Mouse (Mus musculus) MEL (cell line): ENCODE measurements around the gene Lpar3.

Experiments
- CHD1 ChIP-seq: IDR thresholded peaks from 2 replicates; pipeline ENCODE4 v1.6.1; 2012; ENCODE audit warnings: low read depth, mild to moderate bottlenecking, inconsistent platforms, low read length, improper control_type of control experiment
- CHD2 ChIP-seq: IDR thresholded peaks from 2 replicates; pipeline ENCODE4 v1.6.1; 2011; ENCODE audit warnings: low read length, improper control_type of control experiment
- CTCF ChIP-seq, 3 experiments: IDR thresholded peaks in 2 of 3; conservative IDR thresholded peaks in 1 of 3; 2 replicates each; pipeline ENCODE4 v1.5.1; 2011 to 2012; ENCODE audit warnings: low read length in 3 of 3, low read depth in 2 of 3, mild to moderate bottlenecking in 2 of 3, improper control_type of control experiment in 1 of 3, inconsistent platforms in 1 of 3, mixed read lengths in 1 of 3, moderate library complexity in 1 of 3; ENCODE audit not compliant: control insufficient read depth in 1 of 3, insufficient read depth in 1 of 3, poor library complexity in 1 of 3, severe bottlenecking in 1 of 3
- E2F4 ChIP-seq: IDR thresholded peaks from 2 replicates; pipeline ENCODE4 v1.6.1; 2011; ENCODE audit warnings: low read depth, low read length, improper control_type of control experiment, borderline replicate concordance
- EP300 ChIP-seq, 2 experiments: IDR thresholded peaks; 2 replicates each; pipeline ENCODE4 v1.6.1; 2011; ENCODE audit warnings: improper control_type of control experiment in 2 of 2, low read length in 2 of 2, low read depth in 1 of 2, mild to moderate bottlenecking in 1 of 2
- HCFC1 ChIP-seq: IDR thresholded peaks from 2 replicates; pipeline ENCODE4 v1.6.1; 2012; ENCODE audit warnings: low read depth, mild to moderate bottlenecking, inconsistent platforms, low read length, improper control_type of control experiment, moderate library complexity
- KAT2A ChIP-seq: conservative IDR thresholded peaks from 2 replicates; pipeline ENCODE4 v1.6.1; 2012; ENCODE audit warnings: low read depth, low read length, improper control_type of control experiment, inconsistent platforms
- MAFK ChIP-seq: IDR thresholded peaks from 2 replicates; pipeline ENCODE4 v1.6.1; 2011; ENCODE audit warnings: low read depth, mild to moderate bottlenecking, low read length, improper control_type of control experiment, borderline replicate concordance
- MAX ChIP-seq: IDR thresholded peaks from 2 replicates; pipeline ENCODE4 v1.6.1; 2011; ENCODE audit warnings: low read length, improper control_type of control experiment
- POLR2A ChIP-seq, 2 experiments: IDR thresholded peaks; 2 replicates each; pipeline ENCODE4 v1.6.1; 2011 to 2012; ENCODE audit warnings: low read length in 2 of 2, mild to moderate bottlenecking in 2 of 2, control low read depth in 1 of 2, improper control_type of control experiment in 1 of 2, low read depth in 1 of 2, moderate library complexity in 1 of 2; ENCODE audit not compliant: control insufficient read depth in 1 of 2, insufficient read depth in 1 of 2, poor library complexity in 1 of 2
- USF1 ChIP-seq: IDR thresholded peaks from 2 replicates; pipeline ENCODE4 v1.6.1; 2014; ENCODE audit warnings: low read depth, mild to moderate bottlenecking, inconsistent platforms, low read length, improper control_type of control experiment, moderate library complexity
- USF2 ChIP-seq, 2 experiments: IDR thresholded peaks; 2 replicates each; pipeline ENCODE4 v1.6.1; 2011 to 2012; ENCODE audit warnings: improper control_type of control experiment in 2 of 2, low read length in 2 of 2, borderline replicate concordance in 1 of 2, inconsistent platforms in 1 of 2, low read depth in 1 of 2, mild to moderate bottlenecking in 1 of 2; ENCODE audit not compliant: insufficient read depth in 1 of 2
- ZMIZ1 ChIP-seq: IDR thresholded peaks from 2 replicates; pipeline ENCODE4 v1.6.1; 2012; ENCODE audit warnings: low read depth, mild to moderate bottlenecking, inconsistent platforms, low read length, improper control_type of control experiment, moderate library complexity

- no peak for TF ChIP-seq CTCF (IDR thresholded peaks at IDR 0.05 in 2 of 3, conservative IDR thresholded peaks at IDR 0.05 in 1 of 3; ENCODE audit: control insufficient read depth in 1 of 3, insufficient read depth in 1 of 3, low read depth in 2 of 3, low read length in 3 of 3, poor library complexity in 1 of 3, severe bottlenecking in 1 of 3)
- TF ChIP-seq MAX, result no peak
- no peak for TF ChIP-seq CHD1
- no peak for TF ChIP-seq HCFC1
- TF ChIP-seq MAFK, result no peak
- TF ChIP-seq USF2 (IDR thresholded peaks at IDR 0.05; ENCODE audit: borderline replicate concordance in 1 of 2, insufficient read depth in 1 of 2, low read depth in 1 of 2, low read length in 2 of 2), result no peak
- TF ChIP-seq POLR2A (IDR thresholded peaks at IDR 0.05; ENCODE audit: control insufficient read depth in 1 of 2, insufficient read depth in 1 of 2, low read depth in 1 of 2, low read length in 2 of 2, poor library complexity in 1 of 2), result no peak
- TF ChIP-seq USF1, result no peak
- TF ChIP-seq EP300 (IDR thresholded peaks at IDR 0.05; ENCODE audit: low read depth in 1 of 2, low read length in 2 of 2), result no peak
- TF ChIP-seq CHD2, result no peak
- TF ChIP-seq ZMIZ1, result no peak
- TF ChIP-seq E2F4, result no peak
- TF ChIP-seq KAT2A, result no peak
Measured at GRCm38 (mm10) chr3:146225061-146225761, 4.4 kb downstream of the Lpar3 start.
